Mouse (Mus musculus) small intestine, adult 2 months (tissue): ENCODE measurements around the gene Actr2.
A peak's percentile ranks its signal among the peaks of the same experiment; 100 is the strongest.

Experiments used
- CTCF ChIP-seq: fragments of 200-500 bp; IDR thresholded peaks from 2 replicates; pipeline ENCODE4 v1.5.1; 2012; ENCODE audit warnings: low read depth, mild to moderate bottlenecking, control low read depth, inconsistent platforms, low read length, moderate library complexity, mixed read lengths; ENCODE audit not compliant: insufficient replicate concordance, insufficient read length; ENCODE audit errors: extremely low read depth
- POLR2A ChIP-seq: fragments of 200-500 bp; IDR thresholded peaks from 2 replicates; pipeline ENCODE4 v1.6.1; 2012; ENCODE audit warnings: low read depth, mild to moderate bottlenecking, control low read depth, inconsistent platforms, low read length, moderate library complexity

DNA sequence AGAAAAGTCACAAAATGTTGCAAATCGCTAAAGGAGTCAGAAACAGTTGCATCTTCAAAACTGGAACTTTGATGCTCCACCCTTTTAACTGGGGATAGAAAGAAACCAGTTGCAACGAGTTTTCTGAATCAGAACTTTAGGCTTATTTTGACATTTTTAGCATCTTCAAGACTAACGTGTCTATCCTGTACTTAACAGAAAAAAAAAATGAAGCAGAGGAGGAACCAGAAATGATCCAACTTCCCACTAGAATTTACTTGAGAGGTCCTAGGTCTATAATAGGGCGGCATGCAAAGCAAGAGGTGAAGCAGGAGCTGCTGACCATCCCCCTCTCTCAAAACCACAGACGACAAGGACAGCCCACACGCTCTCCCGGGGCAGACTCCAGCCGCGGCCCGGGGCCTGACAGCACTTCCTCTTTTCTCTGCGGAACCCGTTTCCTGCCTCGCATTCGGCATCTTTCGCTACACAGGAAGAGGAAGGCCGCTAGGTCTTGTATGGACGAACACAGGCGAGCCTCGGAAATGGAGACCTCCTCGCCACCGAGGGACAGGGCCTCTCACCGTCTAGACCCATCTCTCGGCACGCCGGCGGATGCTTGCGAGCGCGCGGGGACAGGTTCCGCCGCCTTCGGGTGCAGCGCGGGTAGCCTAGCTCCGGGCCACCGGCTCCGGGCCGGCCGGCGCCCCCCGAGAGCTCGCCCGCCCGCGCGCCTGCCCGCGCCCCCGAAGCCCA lies 540 bp downstream of the Actr2 start:
- TF ChIP-seq POLR2A (peak; percentile 65; the same call in 1 of the 2 replicates), CTCF (no peak)
